Mouse (Mus musculus) gastrocnemius, adult 2 months (tissue): ENCODE measurements at regions not wholly inside any gene's neighbourhood (a gene's known extent, or its start where the extent isn't known, plus 50 kb on each side); places are given as distances from the start of the nearest gene placed in this dataset.

Experiments
- DNase-seq: peaks from one replicate; pipeline ENCODE4 v3.0.0; 2022
- H3K27ac ChIP-seq: fragments of 200-600 bp; 2 replicates; pipeline ENCODE4 v1.8.1; 2022; ENCODE audit warnings: mild to moderate bottlenecking
- H3K4me3 ChIP-seq: fragments of 200-600 bp; 2 replicates; pipeline ENCODE4 v1.8.1; 2022; ENCODE audit warnings: mild to moderate bottlenecking, moderate library complexity
- CTCF ChIP-seq: fragments of 200-600 bp; IDR thresholded peaks from 2 replicates; pipeline ENCODE4 v1.8.1; 2022; ENCODE audit warnings: antibody characterized with exemption, mild to moderate bottlenecking, moderate library complexity
- intact Hi-C: fragments of 180-260 bp; cut with DNase I; formaldehyde crosslinking; loops from one replicate; pipeline ENCODE4 v1.15.1; 2025

GRCm38 (mm10) chr14:96815665-96816064, 296.8 kb upstream of the Klhl1 start:
- DNase-seq: no peak
- intact Hi-C loops: no loop called here
- H3K4me3 ChIP-seq: no peak overlapping the region
- H3K27ac ChIP-seq: no peak overlapping the region
- no peak for TF ChIP-seq CTCF

GRCm38 (mm10) chr14:96805284-96805683, 286.4 kb upstream of the Klhl1 start:
- DNase-seq: no peak
- no peak for TF ChIP-seq CTCF
- intact Hi-C loops: no loop called here
- Histone ChIP-seq H3K4me3 (no peak overlapping the region), H3K27ac (no peak overlapping the region)

- intact Hi-C loops: no loop called here
- DNase-seq: no peak
- no peak overlapping the region for H3K4me3 ChIP-seq
- no peak for TF ChIP-seq CTCF
- no peak overlapping the region for H3K27ac ChIP-seq
These were observed 275.9 kb upstream of the Klhl1 start for GRCm38 (mm10) chr14:96794806-96795205.

- no peak overlapping the region for H3K27ac ChIP-seq
- intact Hi-C loops: no loop called here
- H3K4me3 ChIP-seq: no peak overlapping the region
- DNase-seq: no peak
- no peak for TF ChIP-seq CTCF
These were observed 269.0 kb upstream of the Klhl1 start for GRCm38 (mm10) chr14:96787917-96788316.

- TF ChIP-seq CTCF: no peak
- intact Hi-C loops: no loop called here
- DNase-seq: no peak
- H3K4me3 ChIP-seq: no peak overlapping the region
- H3K27ac ChIP-seq: no peak overlapping the region
These were observed 268.4 kb upstream of the Klhl1 start for GRCm38 (mm10) chr14:96787286-96787685.

GRCm38 (mm10) chr14:96775801-96776200, 256.9 kb upstream of the Klhl1 start:
- intact Hi-C loops: no loop called here
- DNase-seq: no peak
- no peak for TF ChIP-seq CTCF
- H3K4me3 ChIP-seq: no peak overlapping the region
- H3K27ac ChIP-seq: no peak overlapping the region

- H3K4me3 ChIP-seq: no peak overlapping the region
- H3K27ac ChIP-seq: no peak overlapping the region
- no peak for DNase-seq
- TF ChIP-seq CTCF: no peak
- intact Hi-C loops: no loop called here
These were observed 241.7 kb upstream of the Klhl1 start for GRCm38 (mm10) chr14:96760591-96760990.

- intact Hi-C loops: no loop called here
- no peak overlapping the region for H3K4me3 ChIP-seq
- no peak overlapping the region for H3K27ac ChIP-seq
- no peak for TF ChIP-seq CTCF
- no peak for DNase-seq
These were observed 214.3 kb upstream of the Klhl1 start for GRCm38 (mm10) chr14:96733211-96733610.

- intact Hi-C loops: no loop called here
- H3K4me3 ChIP-seq: no peak overlapping the region
These were observed 178.2 kb upstream of the Klhl1 start for GRCm38 (mm10) chr14:96697086-96697485.

GRCm38 (mm10) chr14:96690923-96691322, 172.0 kb upstream of the Klhl1 start:
- Histone ChIP-seq H3K27ac (no peak overlapping the region), H3K4me3 (no peak overlapping the region)
- no peak for DNase-seq
- intact Hi-C loops: no loop called here
- no peak for TF ChIP-seq CTCF

More at GRCm38 (mm10) chr14:96697086-96697485, 178.2 kb upstream of the Klhl1 start:
- no peak overlapping the region for H3K27ac ChIP-seq
- no peak for DNase-seq
- TF ChIP-seq CTCF: no peak

GRCm38 (mm10) chr14:96683943-96684342, 165.0 kb upstream of the Klhl1 start:
- H3K4me3 ChIP-seq: no peak overlapping the region
- intact Hi-C loops: no loop called here
- DNase-seq: no peak
- TF ChIP-seq CTCF: no peak
- H3K27ac ChIP-seq: no peak overlapping the region

GRCm38 (mm10) chr14:96681740-96682139, 162.8 kb upstream of the Klhl1 start:
- no peak overlapping the region for H3K4me3 ChIP-seq
- no peak for DNase-seq
- TF ChIP-seq CTCF: no peak
- H3K27ac ChIP-seq: no peak overlapping the region
- intact Hi-C loops: no loop called here

- TF ChIP-seq CTCF: no peak
- no peak overlapping the region for H3K4me3 ChIP-seq
- no peak for DNase-seq
- H3K27ac ChIP-seq: no peak overlapping the region
- intact Hi-C loops: no loop called here
These were observed 157.3 kb upstream of the Klhl1 start for GRCm38 (mm10) chr14:96676213-96676612.

- TF ChIP-seq CTCF: no peak
- intact Hi-C loops: no loop called here
- Histone ChIP-seq H3K4me3 (no peak overlapping the region), H3K27ac (no peak overlapping the region)
- DNase-seq: no peak
These were observed 149.7 kb upstream of the Klhl1 start for GRCm38 (mm10) chr14:96668635-96669034.

GRCm38 (mm10) chr14:96656500-96656899, 137.6 kb upstream of the Klhl1 start:
- DNase-seq: no peak
- Histone ChIP-seq H3K27ac (no peak overlapping the region), H3K4me3 (no peak overlapping the region)
- intact Hi-C loops: no loop called here
- TF ChIP-seq CTCF: no peak
